Mouse (Mus musculus) liver, postnatal 0 days (tissue): ENCODE measurements at regions not wholly inside any gene's neighbourhood (a gene's known extent, or its start where the extent isn't known, plus 50 kb on each side); places are given as distances from the start of the nearest gene placed in this dataset.
A peak's percentile ranks its signal among the peaks of the same experiment; 100 is the strongest.

Source experiments
- ATAC-seq: fragments of 200-750 bp; cut with Nextera tagmentation; 2 replicates; pipeline ENCODE4 v1.8.0; 2017; ENCODE audit warnings: mild to moderate bottlenecking, moderate library complexity
- DNase-seq: peaks from one replicate; pipeline ENCODE4 v3.0.0-alpha.2; 2016
- H3K27ac ChIP-seq: fragments of 300-500 bp; sonication (generic); 2 replicates; pipeline ENCODE4 v1.5.1; 2014; ENCODE audit warnings: antibody characterized with exemption, moderate library complexity, mild to moderate bottlenecking, low read depth
- H3K27me3 ChIP-seq: fragments of 300-500 bp; sonication (generic); 2 replicates; pipeline ENCODE4 v1.6.1; 2014; ENCODE audit warnings: low read length, control low read depth, mixed read lengths; ENCODE audit not compliant: insufficient read depth
- H3K36me3 ChIP-seq: fragments of 300-500 bp; sonication (generic); replicated peaks from 2 replicates; pipeline ENCODE4 v1.6.1; 2014; ENCODE audit warnings: mild to moderate bottlenecking, control low read depth, low read length, moderate library complexity, mixed read lengths; ENCODE audit not compliant: insufficient read depth
- H3K4me1 ChIP-seq: fragments of 300-500 bp; sonication (generic); 2 replicates; pipeline ENCODE4 v1.6.1; 2014; ENCODE audit warnings: antibody characterized with exemption, mild to moderate bottlenecking, control low read depth; ENCODE audit not compliant: insufficient read depth
- H3K4me2 ChIP-seq: fragments of 300-500 bp; sonication (generic); 2 replicates; pipeline ENCODE4 v1.6.1; 2014; ENCODE audit warnings: low read depth, mild to moderate bottlenecking, low read length, moderate library complexity, mixed read lengths
- H3K4me3 ChIP-seq: fragments of 300-500 bp; sonication (generic); 2 replicates; pipeline ENCODE4 v1.5.1; 2014; ENCODE audit warnings: low read depth, low read length
- H3K9ac ChIP-seq: fragments of 300-500 bp; sonication (generic); replicated peaks from 2 replicates; pipeline ENCODE4 v1.6.1; 2014; ENCODE audit warnings: mild to moderate bottlenecking, moderate library complexity
- H3K9me3 ChIP-seq: fragments of 300-500 bp; sonication (generic); 2 replicates; pipeline ENCODE4 v1.6.1; 2016; ENCODE audit warnings: mild to moderate bottlenecking, control low read depth, low read length, mixed read lengths
- CTCF ChIP-seq: sonication (generic); IDR thresholded peaks from 2 replicates; pipeline ENCODE4 v1.5.1; 2016; ENCODE audit warnings: antibody characterized with exemption, low read depth
- EP300 ChIP-seq: IDR thresholded peaks from 2 replicates; pipeline ENCODE4 v1.6.1; 2016; ENCODE audit warnings: antibody characterized with exemption, low read depth, mild to moderate bottlenecking
- WGBS: fragments of 180-500 bp; shearing (Covaris S2); extraction: QIAGEN DNeasy Blood & Tissue Kit; methylation state at CpG from one replicate; pipeline ENCODE4 v1.1.7; 2014; ENCODE audit not compliant: insufficient replicate concordance; 5-methylcytosine and 5-hydroxymethylcytosine counted together

DNA sequence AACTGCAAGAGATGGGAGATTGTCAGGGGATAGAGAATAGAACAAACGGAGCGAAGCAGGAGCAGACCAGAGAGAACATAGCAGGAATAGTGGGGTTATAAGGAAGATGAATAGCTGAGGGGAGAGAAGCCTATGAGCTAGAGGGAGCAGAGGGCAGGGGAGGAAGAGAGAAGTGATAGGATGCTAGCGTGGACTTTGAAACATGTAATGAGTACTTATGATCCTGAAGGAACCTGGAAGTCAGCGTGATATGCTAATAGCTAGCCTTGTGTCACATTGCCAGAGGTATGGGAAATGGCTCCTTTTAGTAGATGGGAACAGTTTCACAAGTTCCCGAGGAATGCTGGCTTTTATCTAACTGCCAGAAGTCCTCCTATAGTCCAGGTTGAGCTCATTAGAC is 51.8 kb downstream of the Calml3 start:
- TF ChIP-seq CTCF (no peak), EP300 (no peak)
- 72% methylated on average over 5 of the region's 5 CpGs for WGBS
- Histone ChIP-seq H3K4me3 (no peak overlapping the region), H3K27me3 (no peaks in the 10 kb centered on the region), H3K4me2 (no peak overlapping the region), H3K9me3 (no peaks in the 10 kb centered on the region), H3K9ac (no peak overlapping the region), H3K27ac (no peak overlapping the region), H3K4me1 (peaks cover 6% of the 10 kb centered on the region), H3K36me3 (no peaks in the 10 kb centered on the region)
- DNase-seq (no peak), ATAC-seq (no peak)

DNA sequence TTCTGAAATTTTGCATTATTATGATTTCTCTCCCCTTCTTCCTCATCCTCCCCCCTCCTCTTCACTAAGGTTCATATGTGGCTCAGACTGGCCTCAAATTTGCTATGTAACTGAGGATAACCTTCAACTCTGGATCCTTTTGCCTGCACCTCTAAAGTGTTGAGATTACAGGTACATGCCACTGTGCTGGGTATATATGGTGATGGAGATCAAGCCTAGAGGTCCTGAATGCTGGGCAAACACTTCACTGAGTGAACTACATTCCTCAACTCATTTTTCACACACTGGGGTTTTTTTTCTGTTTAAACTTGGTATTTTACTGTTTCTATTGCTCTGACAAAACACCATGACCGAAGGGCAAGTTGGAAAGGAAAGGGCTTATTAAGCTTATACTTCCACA is 52.9 kb downstream of the Calml3 start:
- Histone ChIP-seq H3K27ac (no peak overlapping the region), H3K9ac (no peak overlapping the region), H3K4me1 (peaks cover 6% of the 10 kb centered on the region), H3K4me3 (no peak overlapping the region), H3K36me3 (no peaks in the 10 kb centered on the region), H3K9me3 (no peaks in the 10 kb centered on the region), H3K27me3 (no peaks in the 10 kb centered on the region), H3K4me2 (no peak overlapping the region)
- no peak for DNase-seq
- 63% methylated on average over 1 of the region's 1 CpGs for WGBS
- TF ChIP-seq CTCF, result no peak
- no peak for TF ChIP-seq EP300
- ATAC-seq, result no peak

DNA sequence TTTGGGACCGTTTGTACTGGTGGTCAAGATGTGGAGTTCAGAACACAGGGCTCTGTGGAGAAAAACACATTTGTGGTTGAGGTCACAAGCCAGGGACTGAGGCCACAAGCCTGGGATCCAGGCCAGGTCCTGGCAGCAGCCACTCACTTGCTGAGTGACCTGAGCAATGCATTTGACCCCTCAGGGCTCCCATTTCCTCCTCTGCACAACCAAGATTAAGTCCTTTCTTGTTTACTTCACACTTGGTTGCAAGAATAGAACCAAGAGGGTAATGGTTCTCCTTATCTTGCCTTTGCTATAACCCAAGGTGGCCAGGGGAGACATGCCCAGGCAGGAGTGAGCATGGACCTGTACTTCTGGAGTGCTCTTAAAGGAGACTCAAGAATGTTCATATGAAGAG is 53.4 kb downstream of the Calml3 start:
- TF ChIP-seq EP300, result no peak
- Histone ChIP-seq H3K36me3 (no peaks in the 10 kb centered on the region), H3K4me3 (no peak overlapping the region), H3K9me3 (no peaks in the 10 kb centered on the region), H3K9ac (no peak overlapping the region), H3K4me1 (peaks cover 6% of the 10 kb centered on the region), H3K4me2 (no peak overlapping the region), H3K27ac (no peak overlapping the region), H3K27me3 (no peaks in the 10 kb centered on the region)
- no peak for DNase-seq
- peak; percentile 49 for ATAC-seq
- WGBS, result 50% methylated on average over 1 of the region's 1 CpGs

DNA sequence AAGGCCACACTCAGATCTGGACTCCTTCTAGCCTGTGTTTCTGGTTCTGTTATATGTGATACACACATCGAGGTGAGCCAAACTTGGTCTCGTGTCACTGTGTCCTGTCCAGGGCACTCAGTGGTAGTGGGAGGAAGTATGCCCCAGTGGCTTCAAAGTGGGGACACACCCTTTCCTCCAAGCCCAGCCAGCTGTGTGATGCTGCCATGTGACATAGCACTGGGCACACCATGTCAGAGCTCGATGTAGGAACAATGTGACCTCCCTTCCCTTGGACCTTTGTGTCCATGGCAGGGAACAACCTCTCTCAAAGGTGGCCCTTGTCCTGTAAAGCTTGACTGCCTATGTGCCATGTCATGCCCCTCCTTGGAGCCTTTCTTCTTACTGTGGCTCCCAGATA is 54.5 kb downstream of the Calml3 start:
- Histone ChIP-seq H3K27ac (no peak overlapping the region), H3K9ac (no peak overlapping the region), H3K4me1 (peaks cover 9% of the 10 kb centered on the region), H3K4me2 (no peak overlapping the region), H3K4me3 (no peak overlapping the region), H3K36me3 (no peaks in the 10 kb centered on the region), H3K27me3 (no peaks in the 10 kb centered on the region), H3K9me3 (no peaks in the 10 kb centered on the region)
- peak; percentile 66 for ATAC-seq
- WGBS, result 47% methylated on average over 3 of the region's 3 CpGs
- TF ChIP-seq CTCF (no peak), EP300 (no peak)
- DNase-seq, result no peak

DNA sequence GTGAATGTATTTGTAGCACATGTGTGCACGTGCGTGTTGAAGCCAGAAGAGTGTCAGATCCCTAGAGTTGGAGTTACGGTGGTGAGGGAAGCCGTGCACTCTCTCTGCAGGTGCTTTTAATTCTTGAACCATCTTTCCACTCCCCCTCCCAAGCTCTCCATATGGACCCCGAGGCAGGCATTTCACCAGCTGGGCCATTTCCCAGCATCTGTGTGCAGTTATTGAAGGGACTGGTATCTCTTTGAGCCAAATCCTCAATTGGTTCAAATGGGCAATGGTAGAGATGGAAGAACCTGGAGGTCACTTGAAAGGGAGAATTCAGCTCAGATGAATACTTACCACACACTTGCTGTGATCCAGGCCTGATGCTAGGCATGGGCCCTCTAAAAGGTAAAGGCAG is 55.3 kb downstream of the Calml3 start:
- 81% methylated on average over 5 of the region's 5 CpGs for WGBS
- no peak overlapping the region for H3K27ac ChIP-seq
- no peak overlapping the region for H3K9ac ChIP-seq
- TF ChIP-seq EP300 (no peak), CTCF (no peak)
- H3K27me3 ChIP-seq, result no peaks in the 10 kb centered on the region
- no peak for ATAC-seq
- no peak for DNase-seq
- no peaks in the 10 kb centered on the region for H3K36me3 ChIP-seq
- no peaks in the 10 kb centered on the region for H3K9me3 ChIP-seq
- H3K4me1 ChIP-seq, result peaks cover 15% of the 10 kb centered on the region
- H3K4me2 ChIP-seq, result no peak overlapping the region
- H3K4me3 ChIP-seq, result no peak overlapping the region

DNA sequence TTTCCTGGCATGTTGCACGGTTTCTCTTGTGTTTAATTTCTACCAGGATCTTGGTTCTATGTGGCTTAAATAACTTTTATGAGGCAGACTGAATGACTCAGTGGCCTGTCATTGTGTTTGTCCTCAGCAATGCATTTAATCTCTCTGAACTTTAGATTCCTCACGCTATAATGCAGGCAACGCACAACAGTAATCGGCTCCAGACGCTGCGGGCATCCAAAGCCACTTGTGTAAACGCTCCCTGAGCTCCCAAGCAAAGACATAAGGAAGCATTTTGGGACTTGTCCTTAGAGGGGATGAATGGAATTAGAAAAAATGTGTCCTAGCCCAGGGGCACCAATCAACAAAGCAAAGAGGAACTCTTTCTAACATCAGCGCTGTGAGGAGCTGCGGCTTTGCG is 57.6 kb downstream of the Calml3 start:
- Histone ChIP-seq H3K4me1 (peaks cover 30% of the 10 kb centered on the region), H3K9me3 (no peaks in the 10 kb centered on the region), H3K9ac (no peak overlapping the region), H3K4me2 (no peak overlapping the region), H3K36me3 (no peaks in the 10 kb centered on the region), H3K27ac (no peak overlapping the region), H3K4me3 (no peak overlapping the region), H3K27me3 (no peaks in the 10 kb centered on the region)
- WGBS, result 87% methylated on average over 10 of the region's 10 CpGs
- DNase-seq (no peak), ATAC-seq (no peak)
- no peak for TF ChIP-seq EP300
- no peak for TF ChIP-seq CTCF

DNA sequence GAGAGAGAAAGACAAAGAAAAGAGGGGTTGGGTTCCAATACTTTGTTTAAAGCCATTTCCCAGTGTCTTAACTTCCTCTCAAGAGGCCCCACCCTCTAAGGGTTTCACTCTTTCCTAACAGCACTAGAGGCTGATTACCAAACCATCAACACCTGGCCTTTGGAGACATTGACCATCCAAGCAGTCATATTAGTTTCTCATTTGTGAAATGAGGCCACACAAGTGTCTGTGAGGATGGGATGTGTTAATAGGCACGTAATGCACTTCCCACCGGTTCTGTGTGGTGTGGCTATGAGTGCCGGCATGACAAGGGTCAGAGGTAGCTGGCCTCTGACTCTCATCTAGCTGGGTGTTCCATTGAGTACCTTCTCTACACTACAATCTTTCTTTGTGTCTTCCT is 59.2 kb downstream of the Calml3 start:
- ATAC-seq (no peak), DNase-seq (no peak)
- Histone ChIP-seq H3K4me3 (no peak overlapping the region), H3K4me2 (no peak overlapping the region), H3K27me3 (no peaks in the 10 kb centered on the region), H3K36me3 (no peaks in the 10 kb centered on the region), H3K9ac (no peak overlapping the region), H3K4me1 (peaks cover 27% of the 10 kb centered on the region), H3K9me3 (no peaks in the 10 kb centered on the region), H3K27ac (no peak overlapping the region)
- TF ChIP-seq EP300, result no peak
- TF ChIP-seq CTCF, result no peak
- 75% methylated on average over 3 of the region's 3 CpGs for WGBS
